Mouse (Mus musculus): ENCODE measurements around the gene Trdmt1. TPM values are rescaled to one million over a fixed set of nuclear protein-coding genes. Genes with fewer than 3 reads are reported as not detected.

Gene Trdmt1
- polyA plus RNA-seq, 1 experiment: 3.1 TPM

- Histone ChIP-seq H3K27ac (ENCODE audit: control insufficient read depth, insufficient read depth, low read depth, low read length, poor library complexity) (peak overlapping the region; percentile 95), H3K4me1 (ENCODE audit: control insufficient read depth, insufficient read depth, low read length) (no peaks in the 10 kb centered on the region; the same call in 1 of the 2 replicates), H3K4me3 (replicated peaks; ENCODE audit: control insufficient read depth, low read depth, low read length) (peak overlapping the region; percentile 95)
- WGBS: under 1% methylated on average over 13 of the region's 13 CpGs
- TF ChIP-seq POLR2A (IDR thresholded peaks at IDR 0.05; ENCODE audit: borderline replicate concordance, control insufficient read depth, low read depth, low read length): no peak
- peak; percentile 22; the same call in 1 of the 2 replicates for TF ChIP-seq CTCF (IDR thresholded peaks at IDR 0.05; ENCODE audit: control insufficient read depth, insufficient read depth, low read length)
Observed at GRCm38 (mm10) chr2:13575287-13575801, 30.9 kb upstream of the Trdmt1 start.

DNA sequence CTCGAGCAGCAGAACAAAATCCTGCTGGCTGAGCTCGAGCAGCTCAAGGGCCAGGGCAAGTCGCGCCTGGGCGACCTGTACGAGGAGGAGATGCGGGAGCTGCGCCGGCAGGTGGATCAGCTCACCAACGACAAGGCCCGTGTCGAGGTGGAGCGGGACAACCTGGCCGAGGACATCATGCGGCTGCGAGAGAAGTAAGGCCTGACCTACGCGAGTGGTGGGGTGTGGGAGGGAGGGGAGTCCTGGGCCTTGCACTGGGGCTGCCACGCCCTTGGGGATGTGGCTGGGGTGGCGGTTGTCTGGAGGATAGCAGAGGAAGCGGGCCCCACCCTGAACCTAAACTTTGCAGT lies 30.3 kb upstream of the Trdmt1 start:
- Histone ChIP-seq H3K4me1 (ENCODE audit: control insufficient read depth, insufficient read depth, low read length) (no peaks in the 10 kb centered on the region; the same call in 1 of the 2 replicates), H3K4me3 (replicated peaks; ENCODE audit: control insufficient read depth, low read depth, low read length) (peak overlapping the region; percentile 95), H3K27ac (ENCODE audit: control insufficient read depth, insufficient read depth, low read depth, low read length, poor library complexity) (peak overlapping the region; percentile 95)
- TF ChIP-seq CTCF (IDR thresholded peaks at IDR 0.05; ENCODE audit: control insufficient read depth, insufficient read depth, low read length) (no peak), POLR2A (IDR thresholded peaks at IDR 0.05; ENCODE audit: borderline replicate concordance, control insufficient read depth, low read depth, low read length) (peak; percentile 81; the same call in 1 of the 2 replicates)
- WGBS: under 1% methylated on average over 21 of the region's 21 CpGs

GRCm38 (mm10) chr2:13574066-13574800 lies 29.8 kb upstream of the Trdmt1 start:
- Histone ChIP-seq H3K4me1 (ENCODE audit: control insufficient read depth, insufficient read depth, low read length) (no peaks in the 10 kb centered on the region; the same call in 1 of the 2 replicates), H3K4me3 (replicated peaks; ENCODE audit: control insufficient read depth, low read depth, low read length) (peak overlapping the region; percentile 95), H3K27ac (ENCODE audit: control insufficient read depth, insufficient read depth, low read depth, low read length, poor library complexity) (peak overlapping the region; percentile 95)
- under 1% methylated on average over 46 of the region's 46 CpGs for WGBS
- peak; percentile 71; the same call in 1 of the 2 replicates for TF ChIP-seq POLR2A (IDR thresholded peaks at IDR 0.05; ENCODE audit: borderline replicate concordance, control insufficient read depth, low read depth, low read length)
- TF ChIP-seq CTCF (IDR thresholded peaks at IDR 0.05; ENCODE audit: control insufficient read depth, insufficient read depth, low read length): 0 out of 2 replicates have a peak, but pooled peaks have one; percentile 11

DNA sequence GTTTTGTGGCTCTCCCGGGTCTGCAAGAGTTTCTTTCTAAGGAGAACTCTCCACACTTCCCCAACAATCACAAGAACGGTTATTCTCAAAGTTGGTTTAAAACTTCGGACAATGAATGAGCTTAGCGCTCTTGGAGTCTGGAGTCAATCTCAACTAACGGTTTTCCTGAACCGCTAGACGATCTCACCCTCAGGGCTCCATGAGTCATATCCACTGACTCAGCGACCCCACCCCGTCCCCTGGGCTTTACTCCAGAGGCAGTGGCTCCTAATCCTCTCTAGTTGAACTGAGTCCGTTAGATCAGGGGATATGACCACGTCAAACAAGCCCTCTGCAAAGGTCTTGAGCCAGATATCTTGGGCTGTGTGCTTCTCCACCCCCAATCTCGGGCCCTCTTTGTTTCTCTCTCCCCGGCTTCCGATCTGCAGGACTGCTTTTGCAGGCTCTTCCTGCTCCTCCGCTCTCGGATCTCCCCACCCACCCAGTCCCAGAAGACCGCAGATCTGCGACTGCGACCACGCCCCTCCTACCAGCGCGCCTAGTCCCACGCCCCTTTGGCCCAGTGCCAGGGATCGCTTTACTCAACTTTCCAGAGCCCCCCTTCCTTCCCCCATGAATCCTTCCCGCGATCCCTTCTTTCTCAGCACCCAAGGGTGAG lies 29.1 kb upstream of the Trdmt1 start, which contains the start of gene Vim:
Gene Vim (plus strand): TSS at position 520 of the 658 bp plus-strand sequence.
- no peaks in the 10 kb centered on the region; the same call in 1 of the 2 replicates for H3K4me1 ChIP-seq (ENCODE audit: control insufficient read depth, insufficient read depth, low read length)
- peak within 1 kb of the TSS; percentile 95 for H3K27ac ChIP-seq (ENCODE audit: control insufficient read depth, insufficient read depth, low read depth, low read length, poor library complexity)
- peak within 1 kb of the TSS; percentile 95 for H3K4me3 ChIP-seq (replicated peaks; ENCODE audit: control insufficient read depth, low read depth, low read length)
- WGBS: 1% methylated on average over 26 of the region's 26 CpGs
- TF ChIP-seq POLR2A (IDR thresholded peaks at IDR 0.05; ENCODE audit: borderline replicate concordance, control insufficient read depth, low read depth, low read length) (no peak), CTCF (IDR thresholded peaks at IDR 0.05; ENCODE audit: control insufficient read depth, insufficient read depth, low read length) (no peak)

- 4% methylated on average over 12 of the region's 12 CpGs for WGBS
- peak overlapping the region; percentile 13 for H3K4me3 ChIP-seq (replicated peaks; ENCODE audit: control insufficient read depth, low read depth, low read length)
- TF ChIP-seq CTCF (IDR thresholded peaks at IDR 0.05; ENCODE audit: control insufficient read depth, insufficient read depth, low read length): no peak
- no peak for TF ChIP-seq POLR2A (IDR thresholded peaks at IDR 0.05; ENCODE audit: borderline replicate concordance, control insufficient read depth, low read depth, low read length)
- no peaks in the 10 kb centered on the region; the same call in 1 of the 2 replicates for H3K4me1 ChIP-seq (ENCODE audit: control insufficient read depth, insufficient read depth, low read length)
- peak overlapping the region; percentile 95; the same call in 1 of the 2 replicates for H3K27ac ChIP-seq (ENCODE audit: control insufficient read depth, insufficient read depth, low read depth, low read length, poor library complexity)
Observed at GRCm38 (mm10) chr2:13572647-13573407, 28.4 kb upstream of the Trdmt1 start.

DNA sequence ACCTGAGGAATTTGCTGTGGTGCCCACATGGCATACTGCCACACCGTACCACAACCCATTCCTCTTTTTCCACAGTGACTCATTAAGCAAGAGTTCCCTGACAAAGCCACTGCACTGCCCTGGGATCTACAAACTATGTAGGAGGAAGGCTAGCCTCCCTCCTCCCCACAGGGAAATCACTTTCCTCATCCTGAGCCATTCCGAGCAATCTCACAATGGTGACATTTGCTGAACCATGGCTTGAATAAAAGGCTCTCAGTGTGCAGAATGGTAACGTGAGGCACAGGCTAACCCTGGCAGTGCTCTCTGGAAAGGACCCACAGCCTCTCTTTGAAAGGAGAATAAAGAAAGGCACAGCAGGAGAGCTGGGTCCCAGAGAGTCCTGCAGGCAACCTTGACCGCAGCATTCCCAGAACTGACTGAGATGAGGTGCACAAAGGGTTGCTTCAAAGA lies 27.7 kb upstream of the Trdmt1 start:
- Histone ChIP-seq H3K4me1 (ENCODE audit: control insufficient read depth, insufficient read depth, low read length) (no peaks in the 10 kb centered on the region; the same call in 1 of the 2 replicates), H3K27ac (ENCODE audit: control insufficient read depth, insufficient read depth, low read depth, low read length, poor library complexity) (peak overlapping the region; percentile 32; the same call in 1 of the 2 replicates), H3K4me3 (replicated peaks; ENCODE audit: control insufficient read depth, low read depth, low read length) (no peak overlapping the region)
- no peak for TF ChIP-seq CTCF (IDR thresholded peaks at IDR 0.05; ENCODE audit: control insufficient read depth, insufficient read depth, low read length)
- TF ChIP-seq POLR2A (IDR thresholded peaks at IDR 0.05; ENCODE audit: borderline replicate concordance, control insufficient read depth, low read depth, low read length): no peak
- WGBS: 45% methylated on average over 4 of the region's 4 CpGs

GRCm38 (mm10) chr2:13570122-13570521 lies 25.7 kb upstream of the Trdmt1 start:
- TF ChIP-seq CTCF (IDR thresholded peaks at IDR 0.05; ENCODE audit: control insufficient read depth, insufficient read depth, low read length) (no peak), POLR2A (IDR thresholded peaks at IDR 0.05; ENCODE audit: borderline replicate concordance, control insufficient read depth, low read depth, low read length) (no peak)
- H3K4me1 ChIP-seq (ENCODE audit: control insufficient read depth, insufficient read depth, low read length): no peaks in the 10 kb centered on the region; the same call in 1 of the 2 replicates
- no peak overlapping the region for H3K4me3 ChIP-seq (replicated peaks; ENCODE audit: control insufficient read depth, low read depth, low read length)
- H3K27ac ChIP-seq (ENCODE audit: control insufficient read depth, insufficient read depth, low read depth, low read length, poor library complexity): no peak overlapping the region
- WGBS: 31% methylated on average over 2 of the region's 2 CpGs

Measured in bone marrow, adult 2 months (tissue).